Mouse (Mus musculus): ENCODE data around the gene Rab5b. TPM values are rescaled to one million over a fixed set of nuclear protein-coding genes. Genes with fewer than 3 reads are reported as not detected.

Gene Rab5b
- polyA plus RNA-seq, 1 experiment from 2014 or later: 38.6 TPM

DNA sequence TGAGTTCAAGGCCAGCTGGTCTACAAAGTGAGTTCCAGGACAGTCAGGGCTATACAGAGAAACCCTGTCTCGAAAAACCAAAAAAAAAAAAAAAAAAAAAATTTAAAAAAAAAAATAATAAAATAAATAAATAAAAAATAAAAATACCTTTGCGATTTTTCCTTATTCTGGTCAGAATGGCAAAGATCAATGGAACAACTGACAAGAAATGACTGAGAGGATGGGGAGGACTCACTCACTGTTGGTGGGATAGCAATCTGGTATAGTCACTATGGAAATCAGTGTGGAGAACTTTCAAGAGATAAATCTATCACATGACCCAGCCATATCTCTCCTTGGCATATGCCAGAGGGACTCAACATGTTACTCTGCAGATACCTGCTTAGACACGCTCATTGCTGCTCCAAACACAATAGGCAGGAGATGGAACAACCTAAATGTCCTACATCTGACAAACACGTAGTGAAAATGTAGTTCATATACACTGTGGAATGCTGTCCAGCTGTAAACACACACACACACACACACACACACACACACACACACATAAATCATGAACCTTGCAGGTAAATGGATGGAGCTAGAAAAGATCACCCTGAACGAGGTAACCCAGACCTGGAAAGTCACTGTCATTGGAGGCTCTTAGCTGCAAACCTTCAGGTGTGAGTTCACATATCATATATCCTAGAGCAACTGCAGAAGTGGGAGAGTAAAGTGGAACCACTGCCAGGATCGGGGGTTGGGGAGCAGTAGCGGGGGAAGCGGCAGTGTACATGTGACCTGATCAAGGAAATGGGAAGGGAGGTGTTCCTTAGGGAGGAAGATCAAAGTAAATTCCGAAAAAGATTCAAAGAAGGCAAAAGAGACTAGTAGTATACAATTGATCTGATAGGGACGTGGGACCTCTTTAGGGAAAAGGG is 68.4 kb downstream of the Rab5b start:
- no peaks in the 10 kb centered on the region; the same call in 1 of the 2 replicates for H3K27me3 ChIP-seq (ENCODE audit: control insufficient read depth, insufficient read depth, low read depth, low read length)
- 57% methylated on average over 10 of the region's 10 CpGs for WGBS (ENCODE audit: insufficient replicate concordance)
- peak; percentile 19; the same call in 1 of the 2 replicates for ATAC-seq (ENCODE audit: low read depth)
- H3K4me1 ChIP-seq (ENCODE audit: control insufficient read depth, low read depth, low read length): peaks cover 43% of the 10 kb centered on the region
- H3K9ac ChIP-seq (ENCODE audit: low read depth, low read length): no peak overlapping the region
- H3K27ac ChIP-seq (ENCODE audit: low read length): no peak overlapping the region
- H3K4me3 ChIP-seq (ENCODE audit: low read depth, low read length): no peak overlapping the region
- H3K9me3 ChIP-seq (replicated peaks; ENCODE audit: control insufficient read depth, low read length): no peaks in the 10 kb centered on the region
- no peak overlapping the region for H3K4me2 ChIP-seq (ENCODE audit: low read depth, low read length)
- peaks cover 12% of the 10 kb centered on the region for H3K36me3 ChIP-seq (ENCODE audit: control insufficient read depth, insufficient read depth)

Other genes starting within 250 kb of the Rab5b start
- gene Smarcc2, start 237.0 kb downstream of the Rab5b start, polyA plus RNA-seq (2015; fragmentation: Nextera tagmentation; extraction: Ambion mirVana): 20.3 and 22.6 TPM in 2 replicates
- gene Myl6, start 202.1 kb downstream of the Rab5b start, polyA plus RNA-seq (2015; fragmentation: Nextera tagmentation; extraction: Ambion mirVana): 448 and 465 TPM in 2 replicates
- gene Myl6b, start 197.6 kb downstream of the Rab5b start, polyA plus RNA-seq (2015; fragmentation: Nextera tagmentation; extraction: Ambion mirVana): 1.8 and 2.0 TPM in 2 replicates
- gene Esyt1, start 170.4 kb downstream of the Rab5b start, polyA plus RNA-seq (2015; fragmentation: Nextera tagmentation; extraction: Ambion mirVana): 10.3 and 10.5 TPM in 2 replicates
- gene Zc3h10, start 148.5 kb downstream of the Rab5b start, polyA plus RNA-seq (2015; fragmentation: Nextera tagmentation; extraction: Ambion mirVana): 4.9 and 5.7 TPM in 2 replicates
- 2,106 and 2,245 TPM in 2 replicates for gene Rpl41, start 147.0 kb downstream of the Rab5b start, polyA plus RNA-seq (2015; fragmentation: Nextera tagmentation; extraction: Ambion mirVana)
- gene Pa2g4, start 130.3 kb downstream of the Rab5b start, polyA plus RNA-seq (2015; fragmentation: Nextera tagmentation; extraction: Ambion mirVana): 96.2 and 103 TPM in 2 replicates
- 4.2 and 5.2 TPM in 2 replicates for gene Erbb3, start 106.6 kb downstream of the Rab5b start, polyA plus RNA-seq (2015; fragmentation: Nextera tagmentation; extraction: Ambion mirVana)
- 301 and 353 TPM in 2 replicates for gene Rps26, start 69.5 kb downstream of the Rab5b start, polyA plus RNA-seq (2015; fragmentation: Nextera tagmentation; extraction: Ambion mirVana)
- gene Ikzf4, start 50.3 kb downstream of the Rab5b start, polyA plus RNA-seq (2015; fragmentation: Nextera tagmentation; extraction: Ambion mirVana): 0.08 and 0.15 TPM in 2 replicates
- gene Suox, start 22.2 kb downstream of the Rab5b start, polyA plus RNA-seq (2015; fragmentation: Nextera tagmentation; extraction: Ambion mirVana): 12.5 and 12.9 TPM in 2 replicates
- gene Pmel, start 7.9 kb upstream of the Rab5b start, polyA plus RNA-seq (2015; fragmentation: Nextera tagmentation; extraction: Ambion mirVana): 0.43 and 0.59 TPM in 2 replicates
- 50.8 and 53.8 TPM in 2 replicates for gene Cdk2, start 8.8 kb upstream of the Rab5b start, polyA plus RNA-seq (2015; fragmentation: Nextera tagmentation; extraction: Ambion mirVana)
- gene Dgka, start 48.6 kb upstream of the Rab5b start, polyA plus RNA-seq (2015; fragmentation: Nextera tagmentation; extraction: Ambion mirVana): 2.6 and 3.0 TPM in 2 replicates
- 11.9 and 13.5 TPM in 2 replicates for gene Pym1, start 51.6 kb upstream of the Rab5b start, polyA plus RNA-seq (2015; fragmentation: Nextera tagmentation; extraction: Ambion mirVana)
- 10.4 and 10.6 TPM in 2 replicates for gene Mmp19, start 94.6 kb upstream of the Rab5b start, polyA plus RNA-seq (2015; fragmentation: Nextera tagmentation; extraction: Ambion mirVana)
- 18.8 TPM in 2 replicates for gene Dnajc14, start 107.8 kb upstream of the Rab5b start, polyA plus RNA-seq (2015; fragmentation: Nextera tagmentation; extraction: Ambion mirVana)
- gene Tmem198b, start 108.1 kb upstream of the Rab5b start, polyA plus RNA-seq (2015; fragmentation: Nextera tagmentation; extraction: Ambion mirVana): 2.2 and 3.1 TPM in 2 replicates
- 84.4 and 94.9 TPM in 2 replicates for gene Sarnp, start 121.1 kb upstream of the Rab5b start, polyA plus RNA-seq (2015; fragmentation: Nextera tagmentation; extraction: Ambion mirVana)
- gene Ormdl2, start 125.4 kb upstream of the Rab5b start, polyA plus RNA-seq (2015; fragmentation: Nextera tagmentation; extraction: Ambion mirVana): 68.5 and 69.3 TPM in 2 replicates
- 0.16 and 0.22 TPM in 2 replicates for gene Gdf11, start 195.5 kb upstream of the Rab5b start, polyA plus RNA-seq (2015; fragmentation: Nextera tagmentation; extraction: Ambion mirVana)
- gene Cd63, start 204.7 kb upstream of the Rab5b start, polyA plus RNA-seq (2015; fragmentation: Nextera tagmentation; extraction: Ambion mirVana): 97.4 and 109 TPM in 2 replicates
- 20.8 and 21.9 TPM in 2 replicates for gene Rdh5, start 226.6 kb upstream of the Rab5b start, polyA plus RNA-seq (2015; fragmentation: Nextera tagmentation; extraction: Ambion mirVana)
- 92.8 and 96.6 TPM in 2 replicates for gene Bloc1s1, start 227.8 kb upstream of the Rab5b start, polyA plus RNA-seq (2015; fragmentation: Nextera tagmentation; extraction: Ambion mirVana)
- gene Itga7, start 237.6 kb upstream of the Rab5b start, polyA plus RNA-seq (2015; fragmentation: Nextera tagmentation; extraction: Ambion mirVana): 0.39 and 0.83 TPM in 2 replicates